Mouse (Mus musculus) left cerebral cortex, adult 2 months (tissue): Measurements from ENCODE around the gene Tbc1d32. TPM values are rescaled to one million over a fixed set of nuclear protein-coding genes. Genes with fewer than 3 reads are reported as not detected.
"Not testable (repeated sequence)": the region's sequence is repeated elsewhere in the genome, so short reads cannot be mapped to it uniquely, and the experiment has no call there.

Source experiments
- DNase-seq, 2 experiments: peaks; one replicate each; pipeline ENCODE4 v3.0.0; 2021 to 2022; ENCODE audit warnings: low spot score in 2 of 2, mixed read lengths in 1 of 2; ENCODE audit errors: extremely low spot score in 1 of 2
- H3K27ac ChIP-seq: fragments of 200-600 bp; 2 replicates; pipeline ENCODE4 v1.8.1; 2022
- H3K4me3 ChIP-seq: fragments of 200-600 bp; 2 replicates; pipeline ENCODE4 v1.8.1; 2022
- CTCF ChIP-seq: fragments of 200-600 bp; IDR thresholded peaks from 2 replicates; pipeline ENCODE4 v1.8.1; 2022; ENCODE audit warnings: antibody characterized with exemption, mild to moderate bottlenecking, moderate library complexity
- intact Hi-C: fragments of 180-260 bp; cut with DNase I; formaldehyde crosslinking; loops from one replicate; pipeline ENCODE4 v1.15.1; 2025
- long read RNA-seq, 2 experiments: library from polyadenylated mRNA; stranded (forward); transcript quantifications; one replicate each; pipeline ENCODE4 v2.0.0; 2021; ENCODE audit warnings: borderline mapping rate in 2 of 2
- total RNA-seq, 2 experiments: library from RNA; stranded (reverse); gene quantifications; 2 replicates each; pipeline ENCODE4 v1.2.3; 2021

Tbc1d32 gene
- total RNA-seq: 1 to 10 TPM; 8.8 to 8.9 TPM
- long read RNA-seq, experiment 1, full-length matches to known transcripts: 3 of 6 reads
- long read RNA-seq, experiment 1, partial matches to known transcripts: 1 of 6 reads
- long read RNA-seq, experiment 1, other reads (novel, unspliced or antisense): 2 of 6 reads
- long read RNA-seq, experiment 2, full-length matches to known transcripts: 3 of 4 reads
- long read RNA-seq, experiment 2, partial matches to known transcripts: 1 of 4 reads
- long read RNA-seq, experiment 2, other reads (novel, unspliced or antisense): 0 of 4 reads

DNA sequence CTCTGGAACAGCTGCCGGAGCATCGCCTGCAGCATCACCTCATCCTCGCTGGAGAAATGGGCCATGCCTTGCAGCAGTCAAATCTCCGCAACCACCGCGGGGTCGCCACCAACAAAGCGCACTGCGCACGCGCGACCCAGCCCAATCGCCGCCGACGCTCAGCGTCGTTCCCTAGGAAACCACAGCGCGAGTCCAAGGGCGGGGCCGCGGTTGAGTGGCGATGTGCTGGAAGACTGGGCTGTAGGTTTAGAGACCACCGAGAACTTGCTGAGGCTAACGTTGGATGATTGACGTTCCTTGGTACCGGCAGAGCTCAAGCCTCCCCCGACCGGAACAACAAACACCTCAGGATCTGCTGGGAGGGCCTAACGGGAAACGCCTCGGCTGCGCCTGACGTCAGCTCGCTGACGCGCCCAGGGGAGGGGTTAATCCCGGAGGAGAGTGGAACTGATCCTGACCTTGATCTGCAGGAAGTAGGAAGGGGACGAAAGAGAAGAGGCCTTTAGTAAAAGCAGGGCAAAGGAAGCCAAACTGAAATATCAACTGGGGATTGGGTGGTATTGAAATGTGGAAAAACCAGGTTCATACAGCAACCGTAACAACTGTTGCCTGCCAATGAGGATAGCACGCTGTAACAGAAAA, at the start of gene Tbc1d32:
Gene Tbc1d32, minus strand, starts transcription at position 122 of the 642 bp plus-strand sequence.
- H3K27ac ChIP-seq: peak within 1 kb of the TSS; percentile 94
- intact Hi-C loops: loop anchor here (2.0 kb wide), 2 partner anchors 114 to 122 kb away; partner anchors contain the start of gene Msl3l2
- DNase-seq: peak; percentile 92 to 93
- no peak for TF ChIP-seq CTCF
- H3K4me3 ChIP-seq: peak within 1 kb of the TSS; percentile 65

DNA sequence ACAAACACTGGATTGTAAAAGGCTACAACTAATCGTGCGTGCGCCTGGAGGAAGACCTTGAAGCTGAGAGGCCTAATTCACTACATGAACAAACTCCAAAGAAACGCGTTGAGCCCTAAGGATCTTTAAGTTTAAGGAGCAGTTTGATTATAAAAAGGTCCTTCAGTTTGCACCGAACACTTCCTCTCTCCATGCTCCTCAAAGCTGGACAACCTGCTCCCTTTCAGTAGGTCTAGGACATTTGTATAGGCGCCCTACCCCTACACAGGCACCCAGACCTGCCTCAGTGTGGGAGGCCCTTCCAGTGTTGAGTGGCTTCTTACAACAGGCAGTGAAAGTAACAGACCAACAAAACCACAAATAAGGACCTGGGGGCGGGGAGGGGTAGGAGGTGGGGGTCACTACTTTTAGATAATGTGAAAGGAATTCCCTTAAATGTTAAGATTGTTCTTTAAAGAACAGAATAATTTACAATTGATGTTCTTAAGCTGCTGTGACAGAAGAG, 666 bp downstream of the Tbc1d32 start:
- H3K4me3 ChIP-seq: peak overlapping the region; percentile 65
- intact Hi-C loops: loop anchor here (2.0 kb wide), 2 partner anchors 113 to 121 kb away; partner anchors contain the start of gene Msl3l2
- H3K27ac ChIP-seq: peak overlapping the region; percentile 94

DNA sequence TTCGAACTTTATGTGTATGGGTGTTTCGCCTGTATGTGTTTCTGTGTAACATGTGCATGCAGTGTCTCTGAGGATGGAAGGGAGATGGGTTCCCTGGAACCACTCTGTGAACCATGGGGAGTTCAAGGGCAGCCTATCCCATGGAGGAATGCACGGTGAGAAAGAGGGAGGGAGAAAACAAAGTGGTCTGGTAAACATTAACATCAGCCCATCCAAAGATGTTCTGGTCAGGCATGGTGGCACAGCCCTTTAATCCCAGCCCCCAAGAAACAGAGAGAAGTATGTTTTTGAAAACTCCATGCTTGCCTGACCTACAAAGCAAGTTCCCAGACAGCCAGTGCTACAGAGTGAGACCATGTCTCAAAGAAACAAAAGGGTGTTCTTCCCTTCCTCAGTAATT, 12.7 kb downstream of the Tbc1d32 start:
- no peak overlapping the region for H3K4me3 ChIP-seq
- H3K27ac ChIP-seq: no peak overlapping the region
- no peak for TF ChIP-seq CTCF
- DNase-seq: no peak
- intact Hi-C loops: no loop called here

More for the DNA sequence above, 666 bp downstream of the Tbc1d32 start:
- DNase-seq: no peak
- no peak for TF ChIP-seq CTCF

- TF ChIP-seq CTCF: no peak
- intact Hi-C loops: no loop called here
- no peak overlapping the region for H3K27ac ChIP-seq
- no peak overlapping the region for H3K4me3 ChIP-seq
- no peak for DNase-seq
Observed at GRCm38 (mm10) chr10:56210343-56210742, 18.1 kb downstream of the Tbc1d32 start.

DNA sequence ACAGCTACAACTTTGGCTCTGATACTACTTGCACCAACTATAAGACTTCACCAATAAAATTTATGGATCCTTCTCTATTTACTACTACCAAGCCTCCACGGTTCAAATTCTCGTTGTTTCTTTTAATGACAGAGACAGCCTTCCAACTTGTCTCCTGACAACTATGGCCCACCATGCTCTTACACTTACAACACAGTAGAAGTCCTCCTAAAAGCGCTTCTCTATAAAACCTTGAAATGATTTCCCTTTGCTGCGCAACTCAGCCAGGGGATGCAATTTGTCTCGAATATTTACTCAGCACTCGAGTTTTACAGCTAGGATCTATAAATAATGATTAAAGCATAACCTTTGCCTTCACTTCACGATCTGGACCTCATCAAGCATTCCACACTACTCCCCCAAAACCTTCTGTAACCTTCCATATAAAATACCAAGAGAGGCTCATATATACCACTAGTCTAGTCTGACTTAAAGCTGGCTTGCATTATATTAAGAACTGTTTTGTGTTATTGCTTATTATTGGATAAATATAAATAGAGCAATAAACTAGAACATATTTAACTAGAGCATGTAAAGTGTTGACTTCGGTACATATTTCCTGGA, 21.6 kb downstream of the Tbc1d32 start:
- no peak for TF ChIP-seq CTCF
- H3K27ac ChIP-seq: no peak overlapping the region
- DNase-seq: no peak
- no peak overlapping the region for H3K4me3 ChIP-seq
- intact Hi-C loops: no loop called here

- DNase-seq: no peak
- TF ChIP-seq CTCF: no peak
- intact Hi-C loops: no loop called here
- Histone ChIP-seq H3K27ac (no peak overlapping the region), H3K4me3 (no peak overlapping the region)
Observed at GRCm38 (mm10) chr10:56204348-56204747, 24.1 kb downstream of the Tbc1d32 start.

- intact Hi-C loops: no loop called here
- no peak for DNase-seq
- Histone ChIP-seq H3K4me3 (no peak overlapping the region), H3K27ac (no peak overlapping the region)
- no peak for TF ChIP-seq CTCF
Observed at GRCm38 (mm10) chr10:56199902-56200301, 28.6 kb downstream of the Tbc1d32 start.

DNA sequence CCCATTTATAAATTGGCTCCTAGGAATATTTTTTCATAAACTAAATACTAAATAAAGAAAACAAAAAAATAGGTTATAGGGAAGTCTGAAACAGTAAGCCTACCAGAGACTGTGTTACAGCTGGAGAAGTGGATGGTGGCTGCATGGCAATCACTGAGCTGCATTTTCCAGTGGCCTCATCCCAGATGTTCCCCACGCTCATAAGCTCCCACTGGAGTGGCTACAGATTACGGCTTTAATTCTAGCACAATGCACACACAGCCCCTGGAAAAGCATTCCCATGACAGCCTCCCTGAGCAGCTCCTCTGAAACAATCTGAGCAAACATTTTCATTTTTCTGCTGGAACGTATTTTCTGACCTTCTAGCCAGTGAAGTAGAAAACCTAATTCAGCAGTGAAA, 29.8 kb downstream of the Tbc1d32 start:
- TF ChIP-seq CTCF: no peak
- Histone ChIP-seq H3K27ac (no peak overlapping the region), H3K4me3 (no peak overlapping the region)
- no peak for DNase-seq
- intact Hi-C loops: no loop called here

DNA sequence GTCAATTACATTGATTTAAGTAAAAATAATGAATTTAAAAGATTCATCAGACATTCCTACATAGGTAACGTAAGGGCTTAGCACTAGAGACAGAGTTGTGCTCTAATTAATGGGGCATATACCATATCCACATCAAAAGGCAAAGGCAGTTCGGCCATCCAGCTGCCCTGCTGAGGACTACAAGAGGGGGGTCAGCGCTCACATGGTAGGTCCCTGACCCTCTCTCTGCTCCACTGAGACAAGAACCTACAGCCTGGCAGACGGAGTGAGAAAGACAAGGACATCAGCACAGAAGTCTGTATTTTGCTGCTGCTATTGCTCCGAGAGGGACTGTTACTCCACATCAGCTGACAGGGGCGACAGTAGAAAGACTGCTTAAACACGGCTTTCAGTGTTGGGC, 34.2 kb downstream of the Tbc1d32 start:
- Histone ChIP-seq H3K4me3 (no peak overlapping the region), H3K27ac (no peak overlapping the region)
- no peak for TF ChIP-seq CTCF
- intact Hi-C loops: no loop called here
- DNase-seq: no peak

- no peak for DNase-seq
- Histone ChIP-seq H3K27ac (no peak overlapping the region), H3K4me3 (no peak overlapping the region)
- intact Hi-C loops: no loop called here
- TF ChIP-seq CTCF: no peak
Observed at GRCm38 (mm10) chr10:56181727-56182126, 46.8 kb downstream of the Tbc1d32 start.

DNA sequence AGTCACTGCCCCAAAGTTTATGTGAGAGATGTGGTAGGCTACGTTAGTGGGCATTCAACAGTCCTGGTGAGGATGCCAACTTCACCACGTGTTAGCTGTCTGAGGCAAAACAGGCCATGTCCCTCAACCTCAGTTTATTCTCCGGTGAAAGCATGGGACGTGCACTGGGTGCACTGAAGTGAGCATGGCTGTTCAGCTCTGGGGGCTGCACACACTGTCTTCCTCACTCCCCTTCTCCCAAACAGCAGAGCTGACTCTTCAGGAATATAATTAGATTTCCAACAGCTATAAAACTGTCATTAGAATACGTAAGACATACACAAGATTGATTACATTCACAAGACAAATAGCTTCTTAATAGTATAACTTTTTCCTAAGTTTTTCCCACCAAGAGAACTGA, 55.3 kb downstream of the Tbc1d32 start:
- intact Hi-C loops: no loop called here
- no peak overlapping the region for H3K27ac ChIP-seq
- H3K4me3 ChIP-seq: no peak overlapping the region
- no peak for DNase-seq
- TF ChIP-seq CTCF: no peak

DNA sequence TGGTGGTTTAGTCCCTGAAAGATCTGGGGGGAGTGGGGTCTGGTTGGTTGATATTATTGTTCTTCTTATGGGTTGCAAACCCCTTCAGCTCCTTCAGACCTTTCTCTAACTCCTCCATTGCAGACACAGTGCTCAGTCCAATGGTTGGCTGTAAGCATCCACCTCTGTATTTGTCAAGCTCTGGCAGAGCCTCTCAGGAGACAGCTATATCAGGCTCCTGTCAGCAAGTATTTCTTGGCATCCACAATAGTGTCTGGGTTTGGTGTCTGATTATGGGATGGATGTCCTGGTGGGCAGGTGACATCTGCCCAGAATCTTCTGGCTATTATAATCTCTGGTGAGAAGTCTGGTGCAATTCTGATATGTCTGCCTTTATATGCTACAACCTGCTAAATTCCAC, 60.8 kb downstream of the Tbc1d32 start:
- not testable (repeated sequence) for DNase-seq, H3K4me3 ChIP-seq, H3K27ac ChIP-seq
- intact Hi-C loops: loop anchor here (5.0 kb wide), 1 partner anchor 50 kb away; no protein-coding TSS in a partner anchor
